26 mouse cellular contexts compared by ENCODE assay signal in genomic region chr5:72850926-72851673, GRCm38 (mm10). TPM values are rescaled to one million over a fixed set of nuclear protein-coding genes. Genes with fewer than 3 reads are reported as not detected.
DNase-seq lines count a peak whose midpoint lies in the region; ATAC-seq and TF ChIP-seq lines count a peak whose summit lies in the region.
"Had no signal": no experiment of that assay in that cellular context is flagged by ENCODE, and none has a peak within 500 bp of the region (broad histone marks: within the 10 kb centered on the region; RNA-seq: fewer than 3 reads in every experiment).

No protein-coding gene starts in this region.

- H3K9me3 ChIP-seq in heart, embryonic 10.5 days, result no peaks in the 10 kb centered on the region
- H3K9me3 ChIP-seq in liver, embryonic 11.5 days (ENCODE audit: control insufficient read depth, low read length), result no peaks in the 10 kb centered on the region
- no peaks in the 10 kb centered on the region for H3K9me3 ChIP-seq in liver, postnatal 0 days (ENCODE audit: low read length)
- H3K9me3 ChIP-seq: embryonic facial prominence, embryonic 13.5 days; heart, embryonic 15.5 days; midbrain, embryonic 12.5 days had no signal

- WGBS in heart, embryonic 10.5 days, result 81% methylated on average over 12 of the region's 12 CpGs
- WGBS in liver, embryonic 11.5 days, result 74% methylated on average over 12 of the region's 12 CpGs
- WGBS in liver, postnatal 0 days (ENCODE audit: insufficient replicate concordance), result 64% methylated on average over 12 of the region's 12 CpGs

- intact Hi-C loops in heart, postnatal 14 days (cut with DNase I), result no loop called here
- intact Hi-C loops in left cerebral cortex, postnatal 10 days (cut with DNase I), result no loop called here

- H3K36me3 ChIP-seq in heart, embryonic 10.5 days, result no peaks in the 10 kb centered on the region
- no peaks in the 10 kb centered on the region for H3K36me3 ChIP-seq in liver, embryonic 11.5 days (ENCODE audit: control insufficient read depth, insufficient read depth, low read length)
- H3K36me3 ChIP-seq in liver, postnatal 0 days (replicated peaks; ENCODE audit: insufficient read depth, low read length), result no peaks in the 10 kb centered on the region
- H3K36me3 ChIP-seq: embryonic facial prominence, embryonic 13.5 days; heart, embryonic 15.5 days; midbrain, embryonic 12.5 days had no signal

- H3K27me3 ChIP-seq in heart, embryonic 10.5 days (ENCODE audit: insufficient read depth, poor library complexity, severe bottlenecking), result no peaks in the 10 kb centered on the region
- no peaks in the 10 kb centered on the region for H3K27me3 ChIP-seq in liver, embryonic 11.5 days (replicated peaks; ENCODE audit: control insufficient read depth, insufficient read depth, low read length)
- H3K27me3 ChIP-seq in liver, postnatal 0 days (ENCODE audit: insufficient read depth, low read length), result no peaks in the 10 kb centered on the region
- H3K27me3 ChIP-seq: embryonic facial prominence, embryonic 13.5 days; heart, embryonic 15.5 days; midbrain, embryonic 12.5 days had no signal

- H3K4me3 ChIP-seq in heart, embryonic 10.5 days, result no peak overlapping the region
- no peak overlapping the region for H3K4me3 ChIP-seq in liver, embryonic 11.5 days (ENCODE audit: low read depth, low read length)
- H3K4me3 ChIP-seq in liver, postnatal 0 days (ENCODE audit: low read depth, low read length), result no peak overlapping the region
- H3K4me3 ChIP-seq in bone marrow macrophage, adult 2 months (ENCODE audit: insufficient read depth, low read length), result no peak overlapping the region
- H3K4me3 ChIP-seq: embryonic facial prominence, embryonic 13.5 days; heart, embryonic 15.5 days; layer of hippocampus, adult 2 months; left cerebral cortex, adult 2 months; midbrain, embryonic 12.5 days had no signal

- no peak overlapping the region for H3K9ac ChIP-seq in liver, embryonic 11.5 days (ENCODE audit: low read depth, low read length)
- H3K9ac ChIP-seq in liver, postnatal 0 days (replicated peaks), result no peak overlapping the region
- H3K9ac ChIP-seq: embryonic facial prominence, embryonic 13.5 days; forebrain, postnatal 0 days; heart, embryonic 15.5 days; hindbrain, embryonic 14.5 days; midbrain, embryonic 12.5 days had no signal

- TF ChIP-seq POLR2A in bone marrow macrophage, adult 2 months (IDR thresholded peaks at IDR 0.05; ENCODE audit: borderline replicate concordance, low read depth, low read length), result no peak

- DNase-seq in heart, embryonic 10.5 days (ENCODE audit: low spot score), result peak; percentile 62
- no peak for DNase-seq in heart, postnatal 14 days
- DNase-seq in liver, embryonic 11.5 days (ENCODE audit: low spot score), result no peak
- no peak for DNase-seq in liver, postnatal 0 days
- no peak for DNase-seq in left cerebral cortex, adult 8-10 months (ENCODE audit: low spot score in 2 of 2)
- DNase-seq in left cerebral cortex, postnatal 10 days (ENCODE audit: extremely low spot score in 1 of 2, low spot score in 2 of 2), result no peak
- DNase-seq: adrenal gland, postnatal 14 days; cerebellum, adult 18-20 months; cerebellum, postnatal 10 days; forebrain, postnatal 0 days; gastrocnemius, postnatal 14 days; kidney, adult 18-20 months; kidney, postnatal 36 days; left cerebral cortex, postnatal 4 days; lung, adult 2 months; lung, postnatal 10 days; retina, postnatal 1 day; right cerebral cortex, postnatal 14 days had no signal

- TF ChIP-seq EP300 in liver, postnatal 0 days (IDR thresholded peaks at IDR 0.05; ENCODE audit: low read depth), result no peak

- H3K27ac ChIP-seq in heart, embryonic 10.5 days, result no peak overlapping the region
- peak overlapping the region; percentile 48; the same call in 1 of the 2 replicates for H3K27ac ChIP-seq in liver, embryonic 11.5 days (ENCODE audit: low read depth, low read length)
- no peak overlapping the region; the same call in 1 of the 2 replicates for H3K27ac ChIP-seq in liver, postnatal 0 days (ENCODE audit: low read depth)
- H3K27ac ChIP-seq in bone marrow macrophage, adult 2 months (ENCODE audit: insufficient read depth, low read depth, low read length), result peak overlapping the region; percentile 28
- H3K27ac ChIP-seq: embryonic facial prominence, embryonic 13.5 days; heart, embryonic 15.5 days; hindbrain, embryonic 14.5 days; layer of hippocampus, adult 2 months; left cerebral cortex, adult 2 months; midbrain, embryonic 12.5 days had no signal

- H3K4me1 ChIP-seq in heart, embryonic 10.5 days, result peaks cover 25% of the 10 kb centered on the region; the same call in 1 of the 2 replicates
- H3K4me1 ChIP-seq in liver, embryonic 11.5 days (replicated peaks; ENCODE audit: control insufficient read depth, insufficient read depth, low read length), result peaks cover 18% of the 10 kb centered on the region
- peaks cover 46% of the 10 kb centered on the region for H3K4me1 ChIP-seq in liver, postnatal 0 days (ENCODE audit: insufficient read depth)
- H3K4me1 ChIP-seq in bone marrow macrophage, adult 2 months (ENCODE audit: control insufficient read depth, insufficient read depth, low read length), result peaks cover 80% of the 10 kb centered on the region

- peak overlapping the region; percentile 10 for H3K4me2 ChIP-seq in liver, embryonic 11.5 days
- H3K4me2 ChIP-seq in liver, postnatal 0 days (ENCODE audit: low read depth, low read length), result no peak overlapping the region
- H3K4me2 ChIP-seq: embryonic facial prominence, embryonic 13.5 days; heart, embryonic 15.5 days; hindbrain, embryonic 14.5 days; midbrain, embryonic 12.5 days had no signal

- no peak for TF ChIP-seq CTCF in liver, postnatal 0 days (IDR thresholded peaks at IDR 0.05; ENCODE audit: low read depth)
- no peak for TF ChIP-seq CTCF in bone marrow macrophage, adult 2 months (IDR thresholded peaks at IDR 0.05; ENCODE audit: low read depth, low read length)

- ATAC-seq in liver, embryonic 11.5 days (replicated peaks; ENCODE audit: low FRiP score), result no peak
- no peak for ATAC-seq in liver, postnatal 0 days
- ATAC-seq in megakaryocyte progenitor cell, adult 5-6 weeks (replicated peaks; ENCODE audit: poor library complexity), result 0 out of 2 replicates have a peak, but pooled peaks have one; percentile 7
- ATAC-seq: forebrain, postnatal 0 days had no signal

RNA-seq across cellular contexts. Expression of gene Tec, which starts 17.2 kb away (rescaled TPM):
- polyA plus RNA-seq in heart, embryonic 10.5 days (2016; fragmentation: Nextera tagmentation; extraction: Ambion mirVana), result 7.5 and 12.1 TPM in 2 replicates
- 10 to 100 TPM; 11.0 to 11.9 TPM for total RNA-seq in heart, postnatal 14 days (2021)
- polyA plus RNA-seq in liver, embryonic 11.5 days (2014; fragmentation: Nextera tagmentation; extraction: Ambion mirVana), result 7.9 and 8.9 TPM in 2 replicates
- 7.5 and 9.2 TPM in 2 replicates for polyA plus RNA-seq in liver, postnatal 0 days (2015; fragmentation: Nextera tagmentation; extraction: Ambion mirVana)
- 68.4 and 71.7 TPM in 2 replicates for polyA plus RNA-seq in bone marrow macrophage, adult 2 months (2012; ENCODE audit: insufficient read depth, insufficient read length, missing spikeins)
- 23.4 and 23.5 TPM in 2 replicates for total RNA-seq in megakaryocyte progenitor cell, adult 5-6 weeks (2015)
- total RNA-seq in megakaryocyte progenitor cell, adult 5-6 weeks (2017), result 33.4 and 42.2 TPM in 2 replicates
- 1 to 10 TPM; 2.4 to 6.6 (median 3.9) TPM for total RNA-seq in left cerebral cortex, adult 8-10 months (2022)
- 10 to 100 TPM in 1 of 2 experiments, 1 to 10 TPM in 1; 7.3 to 12.4 TPM for total RNA-seq in left cerebral cortex, postnatal 10 days (2021)

Comparison
In these comparisons a context has a peak if more than half of its experiments do, and no peak if none do; other contexts are left out.
1. H3K27ac ChIP-seq: peak in liver, embryonic 11.5 days (single experiment) and bone marrow macrophage, adult 2 months (single experiment); none in heart, embryonic 10.5 days (single experiment) and liver, postnatal 0 days (single experiment).